Mouse (Mus musculus): ENCODE measurements at regions not wholly inside any gene's neighbourhood (a gene's known extent, or its start where the extent isn't known, plus 50 kb on each side); places are given as distances from the start of the nearest gene placed in this dataset.
"Not testable (repeated sequence)": the region's sequence is repeated elsewhere in the genome, so short reads cannot be mapped to it uniquely, and the experiment has no call there.

DNA sequence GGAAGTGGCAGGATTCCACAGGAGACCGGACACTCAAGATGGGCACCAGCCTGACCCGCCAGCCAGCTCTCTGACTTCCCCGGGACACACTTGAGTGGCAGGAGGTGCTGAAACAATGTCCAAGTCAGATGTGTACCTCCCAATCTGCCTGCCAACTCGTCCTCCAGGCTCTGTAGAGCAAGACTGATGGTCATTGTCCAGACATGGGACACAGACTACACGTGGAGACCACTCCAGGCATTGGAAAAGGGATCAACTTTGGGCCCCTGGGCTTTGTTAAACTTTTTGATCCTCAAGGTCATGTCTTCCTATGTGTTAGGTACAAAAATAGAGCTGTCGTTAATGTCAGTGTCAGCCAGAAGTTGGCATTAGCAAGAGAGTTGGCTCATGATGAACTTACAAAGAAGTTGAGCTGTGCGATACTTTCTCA lies 214.6 kb downstream of the 3100002H09Rik start:
- no peak for ATAC-seq (ENCODE audit: low TSS enrichment)

DNA sequence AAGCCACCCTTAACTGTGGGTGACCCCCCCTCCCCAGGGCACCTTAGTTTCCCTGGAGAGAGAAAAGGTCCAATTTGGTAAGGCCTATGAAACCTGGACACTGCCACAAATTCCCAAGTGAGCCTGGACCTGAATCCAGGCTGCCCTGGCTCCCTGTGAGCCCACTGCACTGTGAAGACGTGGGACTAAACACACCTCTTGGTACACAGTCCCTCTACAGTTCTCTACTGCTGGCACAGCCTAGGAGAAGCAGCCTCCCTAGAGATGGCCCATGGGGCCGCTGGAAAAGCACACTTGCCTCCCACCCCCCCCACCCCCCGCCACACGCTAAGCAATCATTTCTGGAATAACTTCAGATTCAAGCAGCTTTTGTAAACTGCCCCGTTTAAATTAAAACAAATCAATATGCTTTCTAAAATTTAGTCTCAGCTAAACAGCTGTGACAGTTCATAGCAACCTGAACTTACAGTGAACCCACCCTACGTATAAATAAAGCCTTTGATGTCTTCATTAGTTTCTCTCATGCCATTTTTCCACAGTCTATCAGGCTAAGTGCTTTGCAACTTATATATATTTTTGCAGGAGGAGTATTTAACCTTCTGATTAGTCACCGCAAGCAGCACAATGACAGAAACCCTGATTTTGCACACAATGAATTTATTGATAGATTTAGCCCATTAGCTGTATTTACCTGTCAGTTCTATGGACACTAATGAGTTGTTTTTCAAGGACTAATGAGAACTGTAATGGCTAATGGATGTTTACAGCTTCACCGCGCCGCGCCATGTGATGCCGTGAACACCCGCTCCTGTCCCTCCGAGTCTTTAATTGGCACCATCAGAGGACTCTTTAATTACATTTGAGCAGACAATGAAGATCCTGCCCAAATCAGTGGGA lies 215.3 kb downstream of the 3100002H09Rik start:
- no peak for ATAC-seq (ENCODE audit: low TSS enrichment)

DNA sequence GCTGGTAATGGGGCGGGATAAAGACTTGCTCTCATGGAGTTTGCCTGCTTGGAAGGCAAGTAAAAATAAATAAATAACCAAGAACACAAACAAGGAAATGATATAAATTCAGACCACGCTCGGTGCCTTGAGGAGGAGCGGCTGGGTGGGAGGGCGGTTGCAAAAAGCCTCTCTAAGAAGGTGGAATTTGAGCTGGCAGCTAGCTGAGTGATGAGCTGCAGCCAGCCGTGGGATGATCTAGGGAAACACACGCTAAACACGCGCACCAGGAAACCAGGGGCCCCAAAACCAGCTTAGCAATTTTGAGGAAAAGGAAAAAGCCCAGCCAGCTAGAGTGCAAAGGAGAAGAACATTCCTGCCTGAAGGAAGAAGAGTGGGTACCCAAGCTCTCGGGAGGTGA lies 217.0 kb downstream of the 3100002H09Rik start:
- peak; percentile 48; the same call in 1 of the 2 replicates for ATAC-seq (ENCODE audit: low TSS enrichment)

DNA sequence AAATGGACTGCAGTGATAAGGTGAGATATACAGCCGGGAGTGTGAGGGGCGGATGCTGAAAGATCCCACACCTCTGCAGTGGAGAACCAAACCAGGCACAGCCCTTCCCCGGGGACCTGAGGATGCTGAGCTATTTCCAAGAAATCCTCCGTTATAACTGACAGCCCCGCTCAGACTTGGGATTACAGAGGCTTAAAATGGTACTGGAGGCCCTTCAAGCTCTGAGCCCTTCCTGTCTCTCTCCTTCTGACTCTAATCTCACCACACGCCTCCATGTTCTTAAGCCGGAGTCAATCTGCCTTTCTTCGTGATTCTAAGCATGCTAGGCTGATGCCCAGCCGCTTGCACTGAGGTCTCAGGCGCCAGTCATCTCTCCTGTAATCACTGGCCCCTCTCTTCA lies 221.5 kb downstream of the 3100002H09Rik start:
- ATAC-seq (ENCODE audit: low TSS enrichment), result no peak

DNA sequence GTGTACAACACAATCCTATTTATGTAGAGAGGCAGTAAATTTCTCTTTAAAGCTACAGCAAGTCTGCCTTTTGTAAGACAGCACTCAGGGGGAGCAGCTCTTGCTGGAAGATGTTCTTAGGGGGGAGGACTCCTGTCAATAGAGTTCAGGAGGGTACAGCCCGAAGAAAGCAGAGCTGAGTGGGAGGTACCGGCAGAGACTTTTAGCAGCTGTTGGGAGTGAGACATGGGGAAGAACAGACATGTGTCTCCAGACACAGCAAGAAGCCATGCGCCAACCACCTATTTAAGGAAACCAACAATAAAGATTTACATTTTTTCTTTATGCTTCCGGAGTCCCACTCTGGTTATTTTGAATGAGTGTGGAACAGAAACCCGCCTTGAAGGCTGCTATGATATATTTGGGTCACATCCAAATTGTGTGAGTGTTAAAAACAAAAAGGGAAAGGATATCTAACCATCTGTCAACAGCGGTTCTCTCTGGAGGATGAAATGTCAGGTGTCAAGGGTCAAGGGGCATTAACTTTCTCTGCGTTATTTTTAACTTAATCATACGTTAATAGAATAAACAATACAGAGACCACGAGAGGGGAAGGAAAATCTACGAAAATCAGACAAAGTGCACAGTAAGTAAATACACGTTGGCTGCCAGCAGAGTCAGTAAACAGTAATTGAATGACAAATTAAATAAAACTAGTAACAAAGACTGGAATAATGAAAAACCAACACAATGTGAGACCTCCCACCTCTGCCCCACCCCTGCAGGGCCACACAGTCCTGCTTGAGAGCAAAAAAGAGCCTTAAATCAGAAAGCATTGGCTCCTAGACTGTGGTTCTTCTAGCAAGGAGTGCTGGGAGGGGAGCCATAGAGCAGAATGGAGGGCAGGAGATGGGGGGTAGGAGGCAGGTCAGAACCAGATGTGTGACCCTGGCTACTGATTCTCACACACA lies 225.2 kb downstream of the 3100002H09Rik start:
- ATAC-seq (ENCODE audit: low TSS enrichment), result no peak

DNA sequence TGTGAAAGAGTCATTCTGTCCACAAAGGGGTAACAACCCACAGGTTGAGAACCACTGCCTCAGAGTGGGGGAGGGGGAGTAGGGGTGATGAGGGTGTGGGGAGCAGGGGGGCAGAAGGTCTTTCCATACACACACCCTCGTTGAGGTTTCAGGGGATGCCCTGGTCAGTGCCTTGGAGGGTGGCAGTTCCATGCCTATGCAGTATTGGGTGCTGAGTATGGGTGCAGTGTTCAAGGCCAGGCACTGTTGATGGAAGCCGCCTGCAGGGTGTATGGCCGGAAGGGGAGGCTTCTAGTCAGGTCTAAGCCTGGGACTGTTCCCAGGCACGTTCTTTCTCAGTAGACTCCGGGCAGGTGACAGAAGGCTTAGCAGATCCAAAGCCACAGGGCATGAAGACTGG lies 234.1 kb downstream of the 3100002H09Rik start:
- no peak for ATAC-seq (ENCODE audit: low TSS enrichment)

DNA sequence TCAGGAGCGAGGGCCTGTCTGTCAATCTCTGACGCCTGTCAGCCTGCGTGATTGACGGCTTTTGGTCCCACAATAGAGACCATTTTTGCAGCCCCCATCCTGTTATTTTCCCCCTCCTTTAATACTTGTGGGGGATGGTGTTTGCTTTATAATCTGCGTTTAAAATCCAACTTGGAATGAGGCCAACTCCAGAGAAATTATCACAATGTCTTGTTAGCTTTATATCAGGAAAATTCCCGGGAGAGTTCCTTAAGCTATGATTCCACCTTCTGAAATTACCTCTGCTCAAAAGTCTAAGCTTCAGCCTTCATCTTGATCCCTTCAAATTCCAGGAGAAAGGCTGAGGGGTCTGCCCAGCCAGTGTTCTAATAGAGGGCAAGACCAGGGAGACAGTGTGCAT lies 235.0 kb downstream of the 3100002H09Rik start:
- no peak for ATAC-seq (ENCODE audit: low TSS enrichment)

DNA sequence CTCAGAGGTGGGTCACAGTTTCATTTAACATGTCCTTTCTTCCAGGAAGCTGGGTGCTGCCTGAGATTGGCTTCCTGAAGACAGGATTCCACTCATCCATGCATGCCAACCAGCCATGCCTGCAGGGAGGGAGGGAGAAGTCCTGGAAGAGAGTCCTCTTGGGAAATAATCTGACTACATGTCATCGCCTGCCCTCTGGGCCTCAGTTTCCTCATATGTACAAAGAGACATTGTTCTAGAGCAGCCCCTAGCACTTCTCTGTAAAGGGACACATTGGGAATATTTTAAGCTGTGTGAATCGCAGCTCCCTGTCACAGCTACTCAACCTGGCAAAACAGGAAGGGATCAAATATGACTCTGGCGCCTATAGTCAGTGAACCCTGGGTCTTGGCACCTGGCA lies 241.8 kb downstream of the 3100002H09Rik start:
- ATAC-seq (ENCODE audit: low TSS enrichment), result no peak

DNA sequence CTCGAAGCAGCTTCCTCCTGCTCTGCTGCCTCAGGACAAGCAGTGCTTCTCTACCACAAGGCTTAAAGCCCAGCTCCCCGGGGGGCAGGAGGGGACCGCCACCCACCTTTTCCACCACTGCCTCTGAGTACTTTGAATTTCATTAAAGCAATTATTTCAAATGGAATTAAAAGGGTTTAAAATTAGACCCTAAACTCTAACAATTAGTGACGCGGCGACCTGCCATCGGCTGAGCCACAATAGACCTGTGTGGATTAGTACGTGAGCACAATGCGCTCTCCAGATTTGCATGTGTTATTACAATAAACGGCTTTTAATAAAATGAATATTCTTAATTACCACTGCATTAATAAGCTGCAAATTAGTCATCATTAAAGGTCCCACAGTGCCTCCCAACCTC lies 242.5 kb downstream of the 3100002H09Rik start:
- ATAC-seq (ENCODE audit: low TSS enrichment), result no peak

DNA sequence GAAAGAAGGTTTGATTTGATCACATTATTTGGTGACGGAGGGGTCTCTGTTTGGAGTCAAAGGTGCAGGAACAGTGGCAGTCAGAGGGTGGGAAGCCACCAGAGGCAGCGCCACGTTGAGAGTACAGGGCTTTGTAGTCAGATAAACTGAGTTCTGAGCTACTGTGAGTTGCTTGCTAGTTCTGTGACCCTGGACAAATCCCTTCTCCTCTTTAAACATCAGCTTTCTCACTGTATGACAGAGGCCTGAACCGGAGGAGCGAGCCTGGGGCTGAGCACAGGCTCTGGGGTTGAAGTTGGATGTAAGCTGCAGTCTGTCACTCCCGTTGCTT lies 250.1 kb downstream of the 3100002H09Rik start:
- no peak for ATAC-seq (ENCODE audit: low TSS enrichment)

DNA sequence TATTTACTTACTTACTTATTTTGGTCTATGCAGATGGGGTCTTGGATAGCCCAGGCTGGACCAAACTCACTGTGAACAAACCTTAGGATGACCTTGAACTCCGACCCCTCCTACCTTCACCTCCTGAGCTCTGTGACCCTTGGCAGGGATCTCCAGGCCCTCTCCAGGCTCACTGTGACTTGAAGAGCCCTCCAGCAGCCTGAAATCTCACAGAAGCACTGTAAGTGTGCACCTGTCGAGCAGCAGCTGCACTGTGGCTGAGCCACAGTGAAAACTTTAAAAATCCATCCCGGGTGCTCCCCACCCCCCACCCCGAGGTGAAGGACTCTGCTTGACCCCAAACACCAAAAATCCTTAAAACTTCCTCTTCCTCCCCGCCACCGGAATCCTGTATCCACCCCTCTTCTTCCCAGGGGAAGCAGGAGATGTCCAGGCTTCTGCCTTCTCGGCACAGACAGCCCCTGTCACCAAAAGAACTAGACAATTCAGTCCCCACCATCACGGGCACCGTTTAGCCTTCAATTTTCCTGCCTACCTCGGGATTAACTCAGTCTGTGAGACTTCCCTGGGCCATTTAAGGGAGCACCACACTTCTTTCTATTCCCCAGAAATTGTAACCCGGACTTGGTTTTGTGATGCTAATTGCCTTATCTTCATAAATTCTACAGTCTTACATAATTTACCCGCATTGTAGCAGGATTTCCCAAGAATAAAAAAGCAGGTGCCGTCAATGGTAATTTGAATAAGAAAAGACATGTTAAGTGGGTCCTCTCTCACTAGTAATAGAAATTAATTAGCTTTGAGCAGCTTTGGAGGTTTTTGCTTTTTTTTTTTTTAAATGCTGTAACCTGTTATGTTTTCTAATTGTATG lies 250.7 kb downstream of the 3100002H09Rik start:
- no peak for ATAC-seq (ENCODE audit: low TSS enrichment)

DNA sequence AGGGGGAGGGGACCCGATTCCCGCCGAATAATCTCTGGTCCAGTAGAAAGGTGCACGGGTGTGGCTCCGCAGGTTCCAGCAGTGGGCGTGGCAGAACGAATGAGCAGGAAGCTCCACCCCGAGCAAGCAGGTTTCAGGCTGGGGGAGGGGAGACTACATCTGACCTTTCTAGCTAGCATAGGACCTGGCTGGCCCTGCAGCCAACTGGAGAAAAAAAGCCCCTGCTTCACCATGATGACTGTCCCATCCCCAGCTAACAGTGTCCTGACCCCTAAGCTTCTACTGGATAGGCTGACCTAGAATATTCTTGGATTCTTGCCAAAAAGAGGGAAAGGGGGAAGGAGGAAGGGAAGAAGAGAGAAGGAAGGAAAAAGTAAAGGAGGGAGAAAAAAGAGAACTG lies 252.1 kb downstream of the 3100002H09Rik start:
- ATAC-seq (ENCODE audit: low TSS enrichment), result not testable (repeated sequence)

DNA sequence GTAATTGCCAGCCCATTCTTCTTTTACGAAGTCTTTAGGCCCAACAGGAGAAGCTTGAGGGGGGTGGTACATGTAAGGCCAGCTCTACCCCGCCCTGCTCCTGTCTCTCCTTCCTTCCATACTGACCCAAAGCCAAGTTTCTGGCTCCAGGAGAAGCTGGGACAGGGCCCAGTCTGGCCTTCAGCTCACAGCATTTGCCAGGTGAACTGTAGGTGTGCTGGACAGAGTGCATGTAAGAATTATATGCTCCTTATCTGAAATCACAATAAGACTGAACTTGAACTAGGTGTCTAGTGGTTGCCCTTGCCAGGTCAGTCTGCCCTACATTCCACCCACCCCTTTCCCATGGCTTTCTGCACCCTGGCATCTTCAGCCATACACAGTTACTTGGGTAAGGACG lies 260.2 kb downstream of the 3100002H09Rik start:
- no peak for ATAC-seq (ENCODE audit: low TSS enrichment)

DNA sequence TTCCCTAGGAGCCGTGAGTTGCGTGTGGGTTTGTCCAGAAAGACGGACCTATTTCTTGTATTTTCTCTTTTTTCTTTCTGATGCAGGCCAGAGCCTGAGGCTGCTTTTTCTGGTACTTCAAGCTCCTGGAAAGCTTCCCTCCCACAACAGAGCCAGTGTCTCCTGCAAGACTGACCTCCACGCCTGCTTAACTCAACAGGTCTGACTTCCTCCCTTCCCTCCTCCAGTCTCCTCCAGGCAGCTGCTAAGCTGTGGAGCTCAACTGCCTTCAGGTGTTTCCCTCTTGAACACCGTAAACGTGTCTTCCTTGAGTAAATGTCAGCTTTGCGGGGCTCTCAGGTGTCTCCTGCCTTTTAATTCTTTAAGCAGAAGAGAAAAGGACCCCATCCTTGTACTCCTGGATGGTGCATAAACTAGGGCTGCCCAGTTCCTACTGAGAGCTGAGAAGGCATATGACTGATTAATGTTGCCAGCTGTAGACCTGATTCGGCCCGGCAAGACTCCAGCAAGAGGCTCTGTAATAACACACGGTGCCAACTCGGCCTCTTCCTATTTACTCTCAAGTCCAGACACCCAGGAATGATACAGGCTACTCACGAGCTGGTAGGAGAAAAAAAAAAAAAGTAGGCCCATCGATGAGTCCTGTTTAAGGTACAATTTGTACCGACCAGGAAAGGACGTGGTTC lies 260.9 kb downstream of the 3100002H09Rik start:
- ATAC-seq (ENCODE audit: low TSS enrichment), result no peak

DNA sequence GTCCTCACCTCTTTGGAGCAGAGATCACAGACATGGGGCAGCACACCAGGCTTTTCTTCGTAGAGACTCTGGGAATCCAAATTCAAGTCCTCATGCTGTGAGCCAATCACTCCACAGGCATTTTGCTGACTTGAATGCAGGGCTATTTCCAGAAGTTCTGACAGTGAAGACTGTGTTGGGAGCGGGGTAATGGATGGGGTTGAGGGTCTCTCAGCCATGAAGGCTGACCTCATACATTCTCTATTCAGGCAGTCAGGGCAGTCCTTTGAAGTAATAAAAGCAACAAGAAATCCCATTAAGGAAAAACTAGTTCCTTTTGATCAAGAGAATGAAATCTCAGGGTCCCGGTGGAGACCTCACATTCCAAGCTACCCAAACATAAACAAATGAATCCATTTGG lies 261.5 kb downstream of the 3100002H09Rik start:
- ATAC-seq (ENCODE audit: low TSS enrichment), result no peak

DNA sequence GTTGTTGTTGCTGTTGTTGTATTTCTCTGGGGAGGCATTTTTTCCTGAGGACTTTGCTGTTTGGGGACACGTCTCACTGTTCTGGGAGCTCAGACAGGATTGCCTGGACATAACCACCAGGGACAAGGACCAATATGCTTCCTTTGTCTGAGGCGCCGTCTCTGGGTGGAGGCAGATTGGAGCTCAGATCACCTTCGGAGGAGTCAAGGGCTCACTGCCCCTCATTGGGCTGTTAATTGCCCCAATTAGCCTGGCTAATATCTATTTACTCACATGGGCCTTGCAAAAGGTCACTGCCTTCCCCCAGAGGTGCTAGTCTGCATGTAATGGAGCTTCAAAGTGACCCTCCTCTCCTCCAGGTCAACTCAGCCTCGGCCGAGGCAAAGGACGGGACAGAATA lies 270.5 kb downstream of the 3100002H09Rik start:
- ATAC-seq (ENCODE audit: low TSS enrichment), result no peak

DNA sequence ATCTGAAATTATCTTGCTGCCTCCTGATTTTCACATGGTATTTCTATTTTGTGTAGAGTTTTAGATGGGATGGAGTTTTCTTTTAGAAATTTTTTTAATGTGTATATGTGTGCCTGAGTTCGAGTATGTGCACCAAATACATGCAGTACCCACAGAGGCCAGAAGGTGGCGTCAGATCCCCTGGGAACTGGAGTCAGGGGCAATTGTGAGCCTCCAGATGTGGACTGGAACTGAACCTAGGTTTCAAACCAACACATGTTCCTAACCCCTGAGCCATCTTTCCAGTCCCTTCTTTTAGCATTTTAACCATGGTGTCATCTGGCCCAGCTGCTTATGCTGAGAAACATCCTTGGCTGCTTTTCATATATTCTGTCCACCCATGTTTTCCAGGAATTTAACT lies 274.9 kb downstream of the 3100002H09Rik start:
- ATAC-seq (ENCODE audit: low TSS enrichment), result no peak

DNA sequence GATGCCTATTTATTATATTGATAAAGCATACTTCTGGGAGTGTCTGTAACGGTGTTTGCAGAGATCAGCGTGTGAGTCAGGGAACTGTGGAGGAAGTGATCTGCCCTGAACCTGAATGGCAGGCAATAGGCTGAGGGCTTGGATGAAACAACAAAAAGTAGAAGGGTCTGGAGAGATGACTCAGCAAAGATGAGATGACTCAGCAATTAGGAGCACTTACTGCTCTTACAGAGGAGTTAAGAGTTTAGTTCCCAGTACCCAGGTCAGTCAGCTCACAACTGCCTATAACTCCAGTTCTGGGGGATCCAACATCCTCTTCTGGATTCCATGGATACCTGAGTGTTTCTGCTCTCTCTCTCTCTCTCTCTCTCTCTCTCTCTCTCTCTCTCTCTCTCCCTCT lies 277.6 kb downstream of the 3100002H09Rik start:
- no peak for ATAC-seq (ENCODE audit: low TSS enrichment)

DNA sequence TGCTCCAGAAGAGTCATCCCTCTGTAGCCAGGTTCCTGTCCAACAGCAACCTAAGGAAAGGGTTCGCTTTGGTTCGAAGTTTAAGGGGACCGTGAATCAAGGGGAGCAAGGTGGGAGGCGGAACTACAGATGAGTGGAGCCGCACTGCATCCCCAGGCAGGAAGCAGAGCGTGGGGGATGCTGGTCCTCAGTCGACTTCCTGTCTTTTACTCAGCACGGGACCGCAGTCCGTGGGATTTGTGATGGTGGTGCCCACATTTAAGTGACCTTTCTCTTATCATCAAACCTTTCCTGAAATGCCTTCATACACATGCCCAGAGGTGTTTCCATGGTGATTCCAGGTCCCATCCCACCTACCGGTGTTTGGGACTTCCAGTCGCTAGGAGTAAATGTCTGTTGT lies 278.2 kb downstream of the 3100002H09Rik start:
- ATAC-seq (ENCODE audit: low TSS enrichment), result no peak

DNA sequence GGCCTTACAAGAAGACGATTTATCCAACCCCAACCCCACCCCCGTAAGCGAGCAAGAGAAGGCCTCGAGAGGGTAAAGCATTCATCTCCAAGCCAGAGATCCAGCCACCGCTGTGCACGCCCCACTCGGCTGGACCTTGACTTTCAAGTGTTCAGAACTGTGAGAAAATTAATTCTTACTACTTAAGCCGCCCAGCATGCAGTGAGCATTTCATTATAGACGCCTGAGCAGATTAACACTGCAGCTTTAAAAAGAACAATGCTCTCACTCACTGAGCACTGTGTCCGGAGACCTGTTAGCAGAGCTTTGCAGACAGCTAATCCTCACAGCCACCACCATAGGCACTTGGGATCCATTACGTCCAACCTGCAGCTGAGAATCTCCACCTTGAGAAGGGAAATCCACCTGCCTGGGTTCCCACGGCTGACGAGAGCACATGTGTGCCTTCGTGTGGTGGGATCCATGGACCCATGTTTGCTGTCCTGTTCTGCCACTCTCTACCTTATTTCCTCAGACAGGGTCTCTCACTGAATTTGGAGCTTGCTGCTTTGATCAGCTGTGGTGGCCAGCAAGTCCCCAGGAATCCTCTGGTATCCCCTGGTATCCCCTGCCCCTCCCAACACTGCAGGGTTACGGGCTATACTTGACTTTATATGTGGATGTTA lies 281.4 kb downstream of the 3100002H09Rik start:
- no peak for ATAC-seq (ENCODE audit: low TSS enrichment)

DNA sequence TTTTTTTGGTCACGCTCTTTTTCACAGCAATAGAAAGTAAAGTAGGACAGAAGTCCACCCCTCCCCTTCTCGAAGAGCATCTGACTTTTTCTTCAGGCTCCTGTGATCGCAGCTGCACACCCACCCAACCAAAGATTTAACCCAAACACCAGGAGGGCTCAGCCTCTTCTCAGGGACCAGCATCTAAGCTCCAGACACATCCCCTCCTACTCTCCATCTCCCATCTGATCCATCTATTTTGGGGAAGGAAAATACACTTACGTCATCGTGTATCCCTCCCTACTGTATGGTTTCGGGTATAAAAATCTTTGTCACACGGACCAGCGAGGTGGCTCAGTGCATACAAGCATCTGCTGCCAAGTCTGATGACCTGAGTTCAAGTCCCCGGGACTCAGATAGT lies 284.3 kb downstream of the 3100002H09Rik start:
- no peak; the same call in 1 of the 2 replicates for ATAC-seq (ENCODE audit: low TSS enrichment)
